Mouse (Mus musculus) G1E-ER4 (cell line): ENCODE results near the gene Clrn2. TPM values are rescaled to one million over a fixed set of nuclear protein-coding genes. Genes with fewer than 3 reads are reported as not detected.

Experiments
- GATA1 ChIP-seq: IDR thresholded peaks from one replicate; pipeline ENCODE4 v1.8.0; 2012; ENCODE audit warnings: low read length, inconsistent platforms
- polyA plus RNA-seq: library from polyadenylated mRNA; stranded (reverse); fragments of >175 nt; gene quantifications from 2 replicates; pipeline ENCODE4 v1.2.3, GENCODE M21; 2012

Clrn2 gene
- polyA plus RNA-seq, 1 experiment, result not detected

DNA sequence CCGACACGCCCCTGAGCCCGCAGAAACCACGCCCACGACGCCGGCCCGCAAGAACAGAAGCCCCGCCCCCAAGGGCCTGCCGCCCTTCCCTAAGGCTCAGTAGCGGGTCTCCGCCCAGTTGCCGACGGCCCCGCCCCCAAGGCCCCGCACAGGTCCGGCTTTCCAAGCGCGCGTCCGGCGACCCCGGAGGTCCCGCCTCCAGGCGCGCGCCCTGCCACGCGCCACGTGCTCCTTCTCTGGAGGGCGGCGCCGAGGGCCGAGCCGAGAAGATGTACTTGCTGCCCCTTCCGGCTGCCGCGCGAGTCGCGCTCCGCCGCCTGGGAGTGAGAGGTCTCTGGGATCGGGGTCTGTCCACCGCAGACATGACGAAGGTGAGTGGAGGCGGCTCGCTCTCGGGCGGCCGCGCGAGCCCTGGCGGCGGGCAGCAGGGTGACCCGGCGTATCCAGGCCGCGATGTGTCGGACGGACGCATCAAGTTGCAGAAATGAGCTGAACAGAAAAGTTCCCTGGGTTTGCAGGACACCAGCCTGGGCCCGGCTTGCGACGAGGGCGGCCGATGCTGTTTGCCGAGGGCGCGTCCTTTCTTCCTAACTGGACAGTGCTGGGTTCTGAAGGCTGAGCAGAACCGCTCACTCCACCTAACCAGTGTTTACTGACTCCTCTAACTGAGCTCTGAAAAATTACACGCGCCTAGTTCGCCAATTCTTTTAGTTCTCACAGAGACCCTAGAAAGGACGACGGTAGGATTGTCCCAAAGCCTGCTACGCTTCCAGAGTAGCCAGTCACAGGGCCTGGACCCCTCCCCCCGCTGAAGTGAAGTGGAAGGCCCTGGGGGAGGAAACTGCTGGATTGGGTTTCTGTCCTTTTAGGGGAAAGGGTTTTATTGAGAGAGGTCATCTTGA lies 39.9 kb downstream of the Clrn2 start, which contains the start of gene Lap3:
TSS of gene Lap3 (plus strand) at position 184 of the 902 bp plus-strand sequence.
- no peak for TF ChIP-seq GATA1

DNA sequence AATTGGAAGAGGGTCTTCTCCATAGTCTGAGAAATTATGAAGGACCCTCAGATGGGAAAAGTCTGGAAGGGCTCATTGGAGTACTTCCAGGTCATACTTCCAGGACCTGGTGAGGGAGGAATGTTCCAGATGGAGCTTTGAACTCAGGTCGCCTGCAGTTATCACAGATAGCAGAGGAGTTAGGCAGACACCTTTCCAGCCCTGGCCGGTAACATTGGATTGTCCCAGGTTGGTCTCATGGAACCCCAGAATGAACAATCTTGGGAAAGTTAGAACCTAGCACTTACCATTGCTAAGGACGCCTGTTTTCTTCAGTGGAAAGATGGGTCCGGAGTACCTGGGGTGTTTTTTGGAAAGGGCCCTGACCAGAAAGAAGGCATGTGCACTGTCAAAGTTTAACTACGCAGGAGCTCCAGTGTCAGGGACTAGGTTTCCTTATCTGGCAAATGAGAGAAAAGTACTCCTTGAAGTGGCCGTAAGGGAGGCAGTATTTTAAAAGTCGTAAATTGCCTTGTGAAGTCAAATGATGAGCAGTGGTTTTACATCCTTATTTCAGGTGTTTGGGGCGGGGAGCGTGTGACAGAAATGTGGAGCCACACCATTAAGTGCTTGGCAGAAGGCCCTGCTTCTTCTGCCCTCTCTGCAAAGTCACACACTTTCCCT lies 40.7 kb downstream of the Clrn2 start:
- no peak for TF ChIP-seq GATA1

DNA sequence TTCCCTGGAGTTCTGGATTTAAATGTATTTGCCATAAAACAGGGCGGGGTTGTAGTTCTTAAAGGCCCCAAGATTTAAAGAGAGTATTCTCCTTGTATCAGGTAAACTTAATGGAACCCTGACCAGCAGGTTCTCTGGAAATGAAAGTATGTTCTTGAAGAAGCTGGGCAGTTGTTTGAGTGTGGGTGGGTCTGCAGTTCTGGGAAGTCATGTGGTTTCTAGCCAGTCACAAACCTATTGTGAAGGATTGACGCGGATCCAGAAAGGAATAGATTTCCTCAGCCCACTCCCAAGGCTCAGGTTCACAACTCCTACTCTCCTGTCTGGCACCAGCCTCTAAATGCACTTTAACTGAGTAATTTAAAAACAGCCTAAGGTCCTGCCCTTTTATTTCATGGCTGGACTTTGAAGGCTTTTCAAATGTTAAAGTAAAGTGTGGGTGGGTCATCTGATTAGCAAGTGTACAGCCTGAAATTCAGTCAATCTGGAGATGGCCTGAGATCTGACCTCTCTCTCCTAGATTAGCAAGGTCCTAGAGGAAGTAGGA lies 42.0 kb downstream of the Clrn2 start:
- TF ChIP-seq GATA1, result no peak

DNA sequence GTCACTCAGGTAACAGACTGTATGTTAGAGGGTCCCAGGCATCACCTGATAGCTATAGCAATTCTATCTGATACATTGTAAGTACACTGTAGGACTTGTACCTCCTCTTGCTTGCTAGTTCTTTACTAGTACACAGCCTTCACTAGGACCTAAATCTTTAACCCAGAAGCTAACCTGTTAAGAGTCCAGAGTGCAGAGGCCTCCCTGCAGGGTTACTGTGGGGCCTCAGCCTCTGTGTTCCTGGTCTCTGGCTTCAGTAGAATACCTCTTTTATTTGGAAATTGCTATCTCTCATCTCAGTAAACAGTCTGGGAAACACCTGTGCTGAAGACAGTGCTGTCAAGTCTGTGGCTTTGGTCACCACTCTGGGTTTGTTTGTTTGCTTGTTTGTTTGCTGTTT lies 42.5 kb downstream of the Clrn2 start:
- no peak for TF ChIP-seq GATA1

DNA sequence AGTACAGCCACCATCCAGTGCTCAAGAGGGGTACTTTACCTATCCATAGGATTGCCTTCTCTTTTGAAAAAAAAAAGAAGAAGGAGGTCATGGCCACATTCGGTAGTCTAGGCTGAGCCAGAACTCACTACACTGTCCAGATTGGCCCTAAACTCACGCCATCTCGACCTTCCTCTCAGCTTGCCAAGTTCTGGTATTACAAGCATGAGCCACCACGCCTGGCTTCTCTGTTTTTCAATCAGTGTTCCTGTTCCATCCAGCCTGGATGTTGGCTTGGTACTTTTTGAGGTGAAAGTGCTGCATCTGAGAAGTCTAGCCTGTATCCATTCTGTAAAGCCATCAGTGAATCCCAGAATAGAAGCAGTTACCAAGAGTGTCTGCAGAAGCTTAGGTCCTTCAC lies 42.9 kb downstream of the Clrn2 start:
- TF ChIP-seq GATA1, result no peak

DNA sequence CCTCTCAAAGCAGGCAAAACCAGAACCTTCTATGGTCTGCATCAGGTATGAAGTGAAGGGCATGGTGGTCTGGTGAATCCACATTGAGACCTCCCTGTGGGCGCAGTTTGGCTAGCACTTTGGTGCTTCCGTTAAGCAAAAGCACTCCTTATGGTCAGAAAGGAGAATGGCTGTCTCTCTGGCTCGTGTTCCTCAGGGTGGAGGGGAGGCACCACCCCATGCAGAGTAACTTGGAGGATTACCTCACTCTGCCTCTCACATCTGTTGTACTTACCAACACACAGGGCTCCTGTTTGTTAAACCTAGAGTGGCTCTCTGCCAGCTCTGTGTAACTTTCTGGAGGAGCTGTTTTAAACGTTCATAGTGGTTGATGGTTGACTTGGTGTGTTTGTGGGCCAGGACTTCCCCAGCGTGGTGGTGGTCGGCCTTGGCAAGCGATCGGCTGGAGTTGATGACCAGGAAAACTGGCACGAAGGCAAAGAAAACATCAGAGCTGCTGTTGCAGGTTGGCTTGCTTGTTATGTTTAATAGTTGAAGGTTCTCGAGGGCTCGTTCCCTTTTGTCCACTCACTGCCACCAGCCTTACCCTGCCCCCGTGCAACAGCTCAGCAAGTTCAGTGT lies 43.5 kb downstream of the Clrn2 start:
- TF ChIP-seq GATA1, result no peak

DNA sequence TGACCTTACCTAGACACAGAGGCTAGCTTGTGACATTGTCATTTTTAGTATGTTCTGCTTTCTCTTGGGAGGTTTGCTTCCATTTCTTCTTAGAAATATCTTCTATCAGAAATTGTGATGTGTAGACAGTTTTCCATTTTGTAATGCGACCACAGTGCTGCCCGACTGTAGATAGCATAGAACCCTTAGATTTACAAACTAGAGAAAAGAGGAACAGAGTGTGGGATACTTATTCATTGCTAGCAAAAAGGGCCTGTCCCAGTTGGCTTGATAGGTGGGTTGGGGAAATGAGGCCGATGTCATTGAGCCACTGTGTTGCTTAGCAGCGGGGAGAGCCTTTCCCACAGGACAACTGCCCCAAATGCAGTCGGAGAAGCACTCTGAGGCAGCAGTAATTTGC lies 44.0 kb downstream of the Clrn2 start:
- no peak for TF ChIP-seq GATA1

DNA sequence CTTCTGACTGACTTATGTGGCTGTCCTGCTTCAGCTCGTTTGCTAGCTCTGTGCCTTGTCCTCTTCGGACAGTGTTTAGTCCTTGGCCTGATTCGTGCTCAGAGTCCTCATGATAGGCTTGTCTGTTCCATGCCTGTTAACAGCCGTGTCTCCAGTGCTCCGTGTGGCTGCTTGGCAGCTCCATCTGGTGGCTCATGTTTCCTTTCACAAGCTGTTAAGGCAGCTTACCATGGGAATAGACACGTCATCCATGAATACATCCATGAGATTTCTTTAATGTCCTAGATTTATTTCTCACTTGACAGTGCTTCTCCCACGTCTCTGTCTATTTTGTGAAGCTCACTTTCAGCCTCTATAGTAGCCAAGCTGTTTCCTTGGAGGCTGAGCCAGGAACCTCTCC lies 56.5 kb downstream of the Clrn2 start:
- TF ChIP-seq GATA1, result no peak

DNA sequence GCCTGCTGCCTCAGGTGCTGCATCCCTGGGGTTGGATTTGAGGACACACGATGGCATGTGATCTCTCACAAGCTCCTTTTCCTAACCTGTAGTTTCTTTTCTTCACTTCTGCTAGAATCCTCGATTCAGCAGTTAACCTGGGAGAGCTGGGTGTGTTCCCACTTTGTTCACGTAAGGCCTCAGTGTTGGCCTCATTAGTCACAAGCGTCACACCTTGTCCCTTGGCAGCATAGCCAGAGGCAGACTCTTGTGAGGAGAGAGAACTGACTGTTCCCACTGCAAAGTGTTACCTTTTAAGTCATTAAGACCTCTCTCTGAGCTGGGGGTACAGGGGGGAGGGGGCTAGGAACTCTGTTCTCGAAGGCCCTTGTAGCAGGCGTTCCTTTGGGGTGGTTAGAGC lies 59.4 kb downstream of the Clrn2 start:
- TF ChIP-seq GATA1, result no peak

DNA sequence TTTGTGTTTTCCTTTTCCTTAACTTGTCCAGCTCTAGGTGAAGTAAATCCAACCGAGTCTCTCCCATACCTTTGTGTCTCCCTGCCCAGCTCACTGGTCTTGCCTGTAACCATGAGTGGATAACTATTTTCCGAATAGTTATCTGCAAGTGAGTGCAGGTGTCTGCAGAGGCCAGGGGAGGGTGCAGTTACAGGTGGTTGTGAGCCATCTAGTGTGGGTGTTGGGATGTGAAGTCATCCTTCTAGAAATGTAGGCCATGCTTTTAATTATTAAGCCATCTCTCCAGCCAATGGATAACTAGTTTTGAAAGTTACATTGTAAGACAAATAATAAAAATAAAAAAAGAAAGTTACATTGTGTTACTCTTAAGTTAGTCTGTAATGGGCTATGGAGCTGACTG lies 60.0 kb downstream of the Clrn2 start:
- TF ChIP-seq GATA1, result no peak

Other genes starting within 250 kb of the Clrn2 start
- 114 and 136 TPM in 2 replicates for gene Qdpr, start 3.5 kb upstream of the Clrn2 start, polyA plus RNA-seq
- 27.0 and 28.1 TPM in 2 replicates for gene Lap3, start 39.6 kb downstream of the Clrn2 start, polyA plus RNA-seq
- gene Med28, start 66.5 kb downstream of the Clrn2 start, polyA plus RNA-seq, result 46.6 and 58.6 TPM in 2 replicates
- gene Fam184b, start 185.9 kb downstream of the Clrn2 start, polyA plus RNA-seq, result 0.01 TPM in 1 of 2 replicates, not detected in the other
- 7.7 and 8.2 TPM in 2 replicates for gene Ncapg, start 216.2 kb downstream of the Clrn2 start, polyA plus RNA-seq